Mouse (Mus musculus): ENCODE results near the gene Scd3. TPM values are rescaled to one million over a fixed set of nuclear protein-coding genes. Genes with fewer than 3 reads are reported as not detected.
"Not testable (repeated sequence)": the region's sequence is repeated elsewhere in the genome, so short reads cannot be mapped to it uniquely, and the experiment has no call there.

The Scd3 gene
- total RNA-seq, 2 experiments from 2014 or later, result 0.14 to 0.25 TPM

- no peak for DNase-seq
- intact Hi-C loops (cut with DNase I), result no loop called here
Measured at GRCm38 (mm10) chr19:44231608-44232151, 28.6 kb downstream of the Scd3 start.

GRCm38 (mm10) chr19:44237471-44238006 lies 34.5 kb downstream of the Scd3 start:
- no peak for DNase-seq
- intact Hi-C loops (cut with DNase I), result no loop called here

DNA sequence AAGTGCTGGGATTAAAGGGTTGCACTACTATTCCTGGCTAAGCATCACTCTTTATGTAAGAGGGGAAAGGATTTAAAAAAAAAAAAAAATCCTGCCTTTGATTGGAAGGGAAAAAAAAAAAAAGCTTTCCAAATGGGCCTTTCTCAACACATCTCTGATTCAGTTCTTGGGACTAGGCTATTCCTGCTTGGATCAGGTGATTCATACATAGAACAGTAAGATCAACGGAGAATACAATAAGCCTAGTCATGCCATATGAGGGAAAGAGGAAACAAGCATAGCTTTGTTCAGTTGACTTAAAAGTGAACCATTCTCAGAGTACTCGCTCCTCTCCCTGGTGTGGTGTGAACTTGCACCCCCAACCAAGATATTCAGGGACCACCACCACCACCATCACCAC lies 35.8 kb downstream of the Scd3 start:
- intact Hi-C loops (cut with DNase I), result no loop called here
- DNase-seq, result no peak

GRCm38 (mm10) chr19:44245761-44246171 lies 42.7 kb downstream of the Scd3 start:
- intact Hi-C loops (cut with DNase I), result loop anchor here (1.0 to 5.0 kb wide), 3 partner anchors 50 to 172 kb away; no protein-coding TSS in a partner anchor

DNA sequence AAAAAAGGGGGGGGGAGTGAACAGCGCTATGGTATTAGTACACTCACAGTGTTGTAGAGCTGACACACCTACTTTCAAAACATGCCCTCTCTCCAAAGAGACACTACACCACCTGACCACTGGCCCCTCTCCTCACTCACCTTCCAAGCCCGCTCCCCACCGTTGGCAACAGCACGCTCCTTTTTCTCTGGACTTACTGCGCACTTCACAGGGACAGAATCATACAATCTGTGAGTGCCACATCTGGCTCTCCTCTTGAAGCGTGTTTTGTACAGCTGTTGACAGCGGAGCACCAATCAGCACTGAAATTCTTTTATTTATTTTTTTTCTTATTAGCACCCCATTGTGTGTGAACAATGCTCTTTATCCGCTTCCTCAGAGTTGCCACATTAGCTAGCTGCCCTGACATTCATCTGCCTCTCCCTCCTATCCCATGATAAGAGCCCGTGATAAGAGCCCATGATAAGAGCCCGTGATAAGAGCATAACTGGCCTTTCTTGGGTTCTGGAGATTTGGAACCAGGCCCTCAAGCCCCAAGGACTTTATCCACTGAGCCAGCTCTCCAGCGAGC lies 43.4 kb downstream of the Scd3 start:
- intact Hi-C loops (cut with DNase I), result loop anchor here (5.0 kb wide), 2 partner anchors 116 to 171 kb away; no protein-coding TSS in a partner anchor
- DNase-seq, result peak; percentile 7 to 20

More at GRCm38 (mm10) chr19:44245761-44246171, 42.7 kb downstream of the Scd3 start:
- DNase-seq, result peak; percentile 54 to 66

GRCm38 (mm10) chr19:44247281-44248080 lies 44.4 kb downstream of the Scd3 start:
- intact Hi-C loops (cut with DNase I), result loop anchor here (2.0 to 5.0 kb wide), 3 partner anchors 19 to 170 kb away; no protein-coding TSS in a partner anchor
- peak; percentile 29 to 35 for DNase-seq

- intact Hi-C loops (cut with DNase I), result loop anchor here (2.0 to 5.0 kb wide), 3 partner anchors 19 to 169 kb away; no protein-coding TSS in a partner anchor
Measured at GRCm38 (mm10) chr19:44248081-44248853, 45.2 kb downstream of the Scd3 start.

GRCm38 (mm10) chr19:44248854-44249351 lies 45.8 kb downstream of the Scd3 start:
- no peak for DNase-seq
- intact Hi-C loops (cut with DNase I), result loop anchor here (2.0 to 5.0 kb wide), 3 partner anchors 18 to 168 kb away; no protein-coding TSS in a partner anchor

More at GRCm38 (mm10) chr19:44248081-44248853, 45.2 kb downstream of the Scd3 start:
- peak; percentile 96 to 97 for DNase-seq

DNA sequence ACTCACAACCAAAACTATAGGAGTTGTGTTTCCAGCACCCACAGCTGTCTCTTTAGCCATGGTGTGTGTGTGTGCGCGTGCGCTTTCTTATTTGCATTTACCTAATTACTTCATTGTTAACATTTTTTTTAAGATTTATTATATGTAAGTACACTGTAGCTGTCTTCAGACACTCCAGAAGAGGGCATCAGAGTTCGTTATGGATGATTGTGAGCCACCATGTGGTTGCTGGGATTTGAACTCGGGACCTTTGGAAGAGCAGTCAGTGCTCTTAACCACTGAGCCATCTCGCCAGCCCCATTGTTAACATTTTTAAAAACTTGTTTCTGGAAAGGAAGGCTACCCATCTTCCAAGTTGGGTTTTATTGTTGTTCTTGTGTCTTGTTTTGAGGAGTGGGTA lies 48.1 kb downstream of the Scd3 start:
- intact Hi-C loops (cut with DNase I); DNase-seq: not testable (repeated sequence)

DNA sequence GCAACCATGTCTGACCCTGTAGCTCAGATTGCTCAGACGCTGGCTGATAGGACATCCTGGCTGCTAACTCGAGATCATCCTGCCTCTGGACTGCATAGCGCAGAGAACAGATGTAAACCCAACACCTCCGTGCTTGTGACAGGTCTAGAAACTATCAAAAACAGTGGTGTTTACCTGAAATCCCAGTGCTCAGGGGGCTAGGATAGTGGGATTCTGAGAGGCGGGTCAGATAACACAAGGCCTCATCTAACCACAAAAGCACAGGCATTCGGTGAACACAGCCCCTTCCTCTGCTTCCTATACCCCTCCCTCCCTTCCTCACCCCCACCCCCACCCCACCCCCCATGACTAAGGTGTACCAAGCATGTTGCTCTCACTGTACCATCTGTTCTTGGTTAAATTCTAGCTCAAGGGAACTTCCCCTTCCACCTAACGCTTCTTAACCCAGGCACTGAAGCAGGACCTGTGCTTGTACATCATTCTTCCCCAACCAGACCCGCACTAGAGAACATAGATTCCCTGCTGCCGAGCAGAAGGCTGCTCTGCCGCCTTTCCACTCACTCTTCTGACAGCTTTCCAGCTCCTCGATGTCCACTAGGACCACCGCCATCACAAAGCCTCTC lies 49.0 kb downstream of the Scd3 start:
- intact Hi-C loops (cut with DNase I), result no loop called here
- no peak for DNase-seq

- DNase-seq; intact Hi-C loops (cut with DNase I): not testable (repeated sequence)
Measured at GRCm38 (mm10) chr19:44254106-44254505, 51.0 kb downstream of the Scd3 start.

- intact Hi-C loops (cut with DNase I), result no loop called here
Measured at GRCm38 (mm10) chr19:44257377-44257966, 54.4 kb downstream of the Scd3 start.

GRCm38 (mm10) chr19:44259484-44259883 lies 56.4 kb downstream of the Scd3 start:
- intact Hi-C loops (cut with DNase I), result no loop called here
- DNase-seq, result no peak

More at GRCm38 (mm10) chr19:44257377-44257966, 54.4 kb downstream of the Scd3 start:
- DNase-seq, result no peak

GRCm38 (mm10) chr19:44260487-44260886 lies 57.4 kb downstream of the Scd3 start:
- intact Hi-C loops (cut with DNase I), result no loop called here
- DNase-seq, result no peak

GRCm38 (mm10) chr19:44261774-44262173 lies 58.7 kb downstream of the Scd3 start:
- DNase-seq, result no peak
- intact Hi-C loops (cut with DNase I), result no loop called here

DNA sequence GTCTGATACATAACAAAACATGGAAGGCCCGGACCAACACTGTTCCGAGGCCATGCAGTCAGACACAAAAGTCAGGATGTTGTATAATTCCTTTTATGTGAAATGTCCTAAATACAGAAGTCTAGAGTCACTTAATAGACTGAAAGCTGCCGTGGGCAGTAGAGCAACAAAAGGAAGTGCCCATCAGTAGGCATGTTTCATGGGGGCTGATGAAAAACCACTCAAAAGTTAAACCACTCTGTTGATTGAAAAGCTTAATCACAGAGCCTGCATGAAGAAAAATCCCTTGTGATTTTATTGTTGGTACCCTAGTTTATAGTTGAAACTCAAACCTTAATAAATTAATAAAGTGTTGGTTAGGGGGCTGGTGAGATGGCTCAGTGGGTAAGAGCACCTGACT lies 60.5 kb downstream of the Scd3 start:
- intact Hi-C loops (cut with DNase I), result no loop called here
- no peak for DNase-seq

DNA sequence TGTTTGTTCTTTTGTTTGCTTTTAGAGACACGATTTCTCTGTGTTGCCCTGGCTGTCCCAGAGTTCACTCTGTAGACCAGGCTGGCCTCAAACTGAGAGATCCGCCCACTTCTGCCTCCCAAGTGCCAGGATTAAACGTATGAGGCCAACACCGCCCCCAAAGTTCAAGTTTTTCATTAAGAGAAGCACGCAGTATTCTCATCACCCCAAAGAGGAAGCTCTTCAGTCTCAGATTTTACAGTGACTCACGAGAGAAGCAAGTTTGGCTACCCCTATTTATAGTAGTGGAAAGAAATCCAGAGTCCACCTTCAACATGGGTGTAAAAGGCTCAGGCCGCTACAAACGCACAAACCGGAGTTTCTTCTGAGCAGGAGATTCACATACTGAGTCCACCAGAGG lies 61.2 kb downstream of the Scd3 start:
- DNase-seq, result no peak
- intact Hi-C loops (cut with DNase I), result no loop called here

- no peak for DNase-seq
- intact Hi-C loops (cut with DNase I), result no loop called here
Measured at GRCm38 (mm10) chr19:44265300-44265699, 62.2 kb downstream of the Scd3 start.

DNA sequence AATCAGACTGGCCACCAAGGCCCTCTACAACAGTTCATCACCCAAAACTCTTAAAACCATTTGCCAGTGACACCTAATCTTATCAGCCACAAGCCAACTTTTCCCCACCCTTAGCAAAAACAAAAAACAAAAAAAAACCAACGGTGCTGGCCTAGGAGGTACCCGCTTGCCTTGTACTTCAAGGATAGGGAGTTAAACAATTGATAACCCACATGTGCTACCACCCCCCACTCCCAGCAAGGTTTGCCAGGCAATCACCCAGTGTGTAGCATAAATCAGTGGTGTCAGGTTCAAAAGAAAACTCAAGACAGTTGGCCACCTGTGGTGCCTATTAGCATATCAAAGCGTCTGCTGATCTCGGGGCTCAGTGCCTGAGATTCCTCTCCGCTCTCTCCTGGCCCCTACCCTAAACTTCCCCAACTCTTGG lies 62.9 kb downstream of the Scd3 start:
- DNase-seq, result no peak
- intact Hi-C loops (cut with DNase I), result loop anchor here (2.0 kb wide), 1 partner anchor 17 kb away; no protein-coding TSS in a partner anchor
